Mouse (Mus musculus): ENCODE measurements around the gene Dusp16. TPM values are rescaled to one million over a fixed set of nuclear protein-coding genes. Genes with fewer than 3 reads are reported as not detected.

Dusp16 gene
- polyA plus RNA-seq, 1 experiment = 21.1 TPM

- H3K4me3 ChIP-seq (replicated peaks; ENCODE audit: extremely low read depth, low read depth, low read length) = no peak overlapping the region
- 61% methylated on average over 3 of the region's 3 CpGs for WGBS
- H3K4me1 ChIP-seq (ENCODE audit: control insufficient read depth, insufficient read depth, low read length) = no peaks in the 10 kb centered on the region; the same call in 1 of the 2 replicates
- TF ChIP-seq CTCF (IDR thresholded peaks at IDR 0.05; ENCODE audit: insufficient read depth, low read length) (no peak), POLR2A (IDR thresholded peaks at IDR 0.05; ENCODE audit: borderline replicate concordance, extremely low read depth, low read depth, low read length) (no peak)
- DNase-seq = no peak
Observed at GRCm38 (mm10) chr6:134773961-134774360, 18.5 kb downstream of the Dusp16 start.

GRCm38 (mm10) chr6:134773292-134773893, 19.0 kb downstream of the Dusp16 start:
- TF ChIP-seq POLR2A (IDR thresholded peaks at IDR 0.05; ENCODE audit: borderline replicate concordance, extremely low read depth, low read depth, low read length) (no peak), CTCF (IDR thresholded peaks at IDR 0.05; ENCODE audit: insufficient read depth, low read length) (no peak)
- H3K4me1 ChIP-seq (ENCODE audit: control insufficient read depth, insufficient read depth, low read length) = no peaks in the 10 kb centered on the region; the same call in 1 of the 2 replicates
- no peak for DNase-seq
- H3K4me3 ChIP-seq (replicated peaks; ENCODE audit: extremely low read depth, low read depth, low read length) = no peak overlapping the region
- WGBS = 86% methylated on average over 1 of the region's 1 CpGs

GRCm38 (mm10) chr6:134770339-134770738, 22.1 kb downstream of the Dusp16 start:
- TF ChIP-seq POLR2A (IDR thresholded peaks at IDR 0.05; ENCODE audit: borderline replicate concordance, extremely low read depth, low read depth, low read length) (no peak), CTCF (IDR thresholded peaks at IDR 0.05; ENCODE audit: insufficient read depth, low read length) (no peak)
- no peak for DNase-seq
- Histone ChIP-seq H3K4me1 (ENCODE audit: control insufficient read depth, insufficient read depth, low read length) (no peaks in the 10 kb centered on the region; the same call in 1 of the 2 replicates), H3K4me3 (replicated peaks; ENCODE audit: extremely low read depth, low read depth, low read length) (no peak overlapping the region)

GRCm38 (mm10) chr6:134764441-134765061, 27.9 kb downstream of the Dusp16 start:
- no peak for DNase-seq
- no peak overlapping the region for H3K4me3 ChIP-seq (replicated peaks; ENCODE audit: extremely low read depth, low read depth, low read length)
- peaks cover 16% of the 10 kb centered on the region for H3K4me1 ChIP-seq (ENCODE audit: control insufficient read depth, insufficient read depth, low read length)
- 83% methylated on average over 5 of the region's 5 CpGs for WGBS
- no peak for TF ChIP-seq POLR2A (IDR thresholded peaks at IDR 0.05; ENCODE audit: borderline replicate concordance, extremely low read depth, low read depth, low read length)
- no peak for TF ChIP-seq CTCF (IDR thresholded peaks at IDR 0.05; ENCODE audit: insufficient read depth, low read length)

- WGBS = 59% methylated on average over 1 of the region's 1 CpGs
- no peak for DNase-seq
Observed at GRCm38 (mm10) chr6:134763436-134763835, 29.0 kb downstream of the Dusp16 start.

GRCm38 (mm10) chr6:134761808-134762207, 30.6 kb downstream of the Dusp16 start:
- Histone ChIP-seq H3K4me3 (replicated peaks; ENCODE audit: extremely low read depth, low read depth, low read length) (no peak overlapping the region), H3K4me1 (ENCODE audit: control insufficient read depth, insufficient read depth, low read length) (peaks cover 18% of the 10 kb centered on the region)
- 66% methylated on average over 2 of the region's 2 CpGs for WGBS
- no peak for DNase-seq
- TF ChIP-seq CTCF (IDR thresholded peaks at IDR 0.05; ENCODE audit: insufficient read depth, low read length) = no peak
- TF ChIP-seq POLR2A (IDR thresholded peaks at IDR 0.05; ENCODE audit: borderline replicate concordance, extremely low read depth, low read depth, low read length) = no peak

More at GRCm38 (mm10) chr6:134763436-134763835, 29.0 kb downstream of the Dusp16 start:
- TF ChIP-seq CTCF (IDR thresholded peaks at IDR 0.05; ENCODE audit: insufficient read depth, low read length) (no peak), POLR2A (IDR thresholded peaks at IDR 0.05; ENCODE audit: borderline replicate concordance, extremely low read depth, low read depth, low read length) (no peak)
- H3K4me1 ChIP-seq (ENCODE audit: control insufficient read depth, insufficient read depth, low read length) = peaks cover 16% of the 10 kb centered on the region
- no peak overlapping the region for H3K4me3 ChIP-seq (replicated peaks; ENCODE audit: extremely low read depth, low read depth, low read length)

- TF ChIP-seq POLR2A (IDR thresholded peaks at IDR 0.05; ENCODE audit: borderline replicate concordance, extremely low read depth, low read depth, low read length) (no peak), CTCF (IDR thresholded peaks at IDR 0.05; ENCODE audit: insufficient read depth, low read length) (no peak)
- H3K4me1 ChIP-seq (ENCODE audit: control insufficient read depth, insufficient read depth, low read length) = peaks cover 18% of the 10 kb centered on the region
- 70% methylated on average over 5 of the region's 5 CpGs for WGBS
- no peak for DNase-seq
- no peak overlapping the region for H3K4me3 ChIP-seq (replicated peaks; ENCODE audit: extremely low read depth, low read depth, low read length)
Observed at GRCm38 (mm10) chr6:134760926-134761544, 31.4 kb downstream of the Dusp16 start.

GRCm38 (mm10) chr6:134756058-134756457, 36.4 kb downstream of the Dusp16 start:
- Histone ChIP-seq H3K4me1 (ENCODE audit: control insufficient read depth, insufficient read depth, low read length) (peaks cover 13% of the 10 kb centered on the region), H3K4me3 (replicated peaks; ENCODE audit: extremely low read depth, low read depth, low read length) (no peak overlapping the region)
- WGBS = 87% methylated on average over 4 of the region's 4 CpGs
- TF ChIP-seq POLR2A (IDR thresholded peaks at IDR 0.05; ENCODE audit: borderline replicate concordance, extremely low read depth, low read depth, low read length) (no peak), CTCF (IDR thresholded peaks at IDR 0.05; ENCODE audit: insufficient read depth, low read length) (no peak)
- DNase-seq = no peak

GRCm38 (mm10) chr6:134753858-134754257, 38.6 kb downstream of the Dusp16 start:
- Histone ChIP-seq H3K4me1 (ENCODE audit: control insufficient read depth, insufficient read depth, low read length) (peaks cover 12% of the 10 kb centered on the region), H3K4me3 (replicated peaks; ENCODE audit: extremely low read depth, low read depth, low read length) (no peak overlapping the region)
- no peak for DNase-seq
- 89% methylated on average over 11 of the region's 11 CpGs for WGBS
- TF ChIP-seq POLR2A (IDR thresholded peaks at IDR 0.05; ENCODE audit: borderline replicate concordance, extremely low read depth, low read depth, low read length) = no peak
- no peak for TF ChIP-seq CTCF (IDR thresholded peaks at IDR 0.05; ENCODE audit: insufficient read depth, low read length)

Measured in lung, adult 2 months (tissue).